Mouse (Mus musculus): ENCODE measurements around the gene Aoah. TPM values are rescaled to one million over a fixed set of nuclear protein-coding genes. Genes with fewer than 3 reads are reported as not detected.

Aoah gene
- polyA plus RNA-seq, 1 experiment from 2014 or later, result 0.98 TPM

DNA sequence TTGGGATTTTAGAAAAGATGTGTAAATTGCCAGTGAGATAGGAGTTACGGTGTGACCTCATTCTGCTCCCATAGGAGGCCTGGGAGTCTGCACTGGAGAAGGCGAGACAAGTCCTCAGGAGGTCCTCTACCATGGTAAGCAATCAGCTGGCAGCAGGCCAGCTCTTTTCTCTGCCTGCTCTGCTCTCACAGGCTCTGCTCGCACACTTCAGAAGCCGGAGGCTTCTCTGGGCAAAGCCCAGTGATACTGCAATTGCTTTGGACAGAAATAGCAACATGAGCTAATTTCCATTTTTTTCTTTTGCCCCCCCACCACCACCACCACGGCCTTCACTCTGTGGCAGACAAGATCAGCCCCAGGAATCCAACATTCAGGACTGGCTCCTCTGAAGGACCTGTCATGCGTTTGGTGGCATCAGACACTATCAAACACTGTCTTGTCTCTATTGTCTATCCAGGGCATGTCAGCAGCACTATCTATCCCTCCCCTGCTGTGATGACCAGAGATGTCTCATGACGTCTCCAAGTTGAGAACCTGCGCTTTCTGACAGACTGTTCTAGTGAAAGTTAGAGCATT lies 106.6 kb downstream of the Aoah start:
- peak; percentile 69 for ATAC-seq (ENCODE audit: low FRiP score, low TSS enrichment)
- no peak for TF ChIP-seq EP300 (optimal IDR thresholded peaks at IDR 0.05)
- TF ChIP-seq CTCF (IDR thresholded peaks at IDR 0.05; ENCODE audit: low read depth), result no peak
- H3K27ac ChIP-seq (replicated peaks), result no peak overlapping the region

DNA sequence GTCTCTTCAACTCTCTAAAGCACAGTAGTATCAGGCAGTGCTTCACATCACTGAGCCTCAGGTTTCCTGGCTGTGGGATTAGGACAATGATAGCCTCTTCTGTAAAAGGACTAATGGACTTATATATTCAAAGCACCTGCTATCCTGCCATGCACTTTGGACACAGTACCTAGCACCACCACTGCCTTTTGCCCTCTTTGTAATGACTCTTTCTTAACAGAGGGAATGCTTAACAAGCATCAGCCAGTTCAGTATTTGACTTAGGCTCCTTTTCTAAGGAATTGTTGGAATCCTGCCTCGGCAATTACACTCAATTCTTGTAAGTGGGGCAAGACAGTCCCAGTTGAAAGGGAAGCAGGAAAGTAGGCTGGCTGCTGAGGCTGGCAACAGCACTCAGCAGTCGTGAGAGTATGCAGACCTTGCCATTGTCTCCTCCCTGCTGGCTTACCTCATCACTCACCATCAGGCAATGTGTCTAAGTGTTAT lies 107.1 kb downstream of the Aoah start:
- H3K4me1 ChIP-seq (replicated peaks; ENCODE audit: control insufficient read depth, insufficient read depth), result no peaks in the 10 kb centered on the region
- DNase-seq (ENCODE audit: low spot score), result no peak
- no peaks in the 10 kb centered on the region for H3K36me3 ChIP-seq (ENCODE audit: control insufficient read depth, insufficient read depth, low read length)
- no peak overlapping the region for H3K4me3 ChIP-seq (ENCODE audit: low read depth, low read length)
- no peak overlapping the region for H3K9ac ChIP-seq (ENCODE audit: low read length)
- ATAC-seq (ENCODE audit: low FRiP score, low TSS enrichment), result no peak
- H3K9me3 ChIP-seq (ENCODE audit: control insufficient read depth, low read length), result no peaks in the 10 kb centered on the region
- H3K27me3 ChIP-seq (ENCODE audit: control insufficient read depth, insufficient read depth, low read length), result no peaks in the 10 kb centered on the region
- no peak for TF ChIP-seq CTCF (IDR thresholded peaks at IDR 0.05; ENCODE audit: low read depth)
- no peak for TF ChIP-seq EP300 (optimal IDR thresholded peaks at IDR 0.05)
- H3K4me2 ChIP-seq (replicated peaks; ENCODE audit: low read depth), result no peak overlapping the region
- no peak overlapping the region for H3K27ac ChIP-seq (replicated peaks)
- 15% methylated on average over 2 of the region's 2 CpGs for WGBS

More for the DNA sequence above, 106.6 kb downstream of the Aoah start:
- no peaks in the 10 kb centered on the region for H3K4me1 ChIP-seq (replicated peaks; ENCODE audit: control insufficient read depth, insufficient read depth)
- H3K9me3 ChIP-seq (ENCODE audit: control insufficient read depth, low read length), result no peaks in the 10 kb centered on the region
- no peaks in the 10 kb centered on the region for H3K36me3 ChIP-seq (ENCODE audit: control insufficient read depth, insufficient read depth, low read length)
- DNase-seq (ENCODE audit: low spot score), result peak; percentile 33
- no peak overlapping the region for H3K4me3 ChIP-seq (ENCODE audit: low read depth, low read length)
- H3K4me2 ChIP-seq (replicated peaks; ENCODE audit: low read depth), result no peak overlapping the region
- WGBS, result 45% methylated on average over 8 of the region's 8 CpGs
- no peaks in the 10 kb centered on the region for H3K27me3 ChIP-seq (ENCODE audit: control insufficient read depth, insufficient read depth, low read length)
- no peak overlapping the region for H3K9ac ChIP-seq (ENCODE audit: low read length)

DNA sequence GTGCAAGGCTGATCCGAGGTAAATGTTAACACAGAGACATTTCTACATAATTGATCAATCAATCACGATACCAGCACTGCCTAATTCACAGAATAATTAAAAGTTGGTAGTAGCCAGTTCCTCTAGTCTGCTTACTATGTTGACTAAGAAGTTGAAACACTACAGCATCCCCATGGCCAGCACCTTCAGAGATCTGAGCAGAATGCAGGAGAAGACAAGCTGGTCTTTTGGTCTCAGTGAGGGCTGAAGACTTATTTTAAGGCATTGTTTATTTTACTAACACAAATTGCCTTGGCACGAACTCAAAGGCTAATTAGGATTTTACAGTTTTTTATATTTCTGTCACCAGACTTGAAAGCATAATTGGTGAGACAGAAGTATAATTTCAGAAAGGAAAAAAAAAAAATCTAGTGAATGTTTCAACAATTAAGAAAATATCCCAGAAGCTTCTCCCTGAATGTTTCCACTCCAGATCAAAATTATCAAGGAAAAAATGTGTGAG lies 107.8 kb downstream of the Aoah start:
- H3K27ac ChIP-seq (replicated peaks), result no peak overlapping the region
- H3K9ac ChIP-seq (ENCODE audit: low read length), result no peak overlapping the region
- ATAC-seq (ENCODE audit: low FRiP score, low TSS enrichment) (no peak), DNase-seq (ENCODE audit: low spot score) (no peak)
- no peaks in the 10 kb centered on the region for H3K9me3 ChIP-seq (ENCODE audit: control insufficient read depth, low read length)
- TF ChIP-seq EP300 (optimal IDR thresholded peaks at IDR 0.05) (no peak), CTCF (IDR thresholded peaks at IDR 0.05; ENCODE audit: low read depth) (no peak)
- H3K4me1 ChIP-seq (replicated peaks; ENCODE audit: control insufficient read depth, insufficient read depth), result no peaks in the 10 kb centered on the region
- H3K27me3 ChIP-seq (ENCODE audit: control insufficient read depth, insufficient read depth, low read length), result no peaks in the 10 kb centered on the region
- H3K36me3 ChIP-seq (ENCODE audit: control insufficient read depth, insufficient read depth, low read length), result no peaks in the 10 kb centered on the region
- no peak overlapping the region for H3K4me3 ChIP-seq (ENCODE audit: low read depth, low read length)
- 31% methylated on average over 3 of the region's 3 CpGs for WGBS
- H3K4me2 ChIP-seq (replicated peaks; ENCODE audit: low read depth), result no peak overlapping the region

DNA sequence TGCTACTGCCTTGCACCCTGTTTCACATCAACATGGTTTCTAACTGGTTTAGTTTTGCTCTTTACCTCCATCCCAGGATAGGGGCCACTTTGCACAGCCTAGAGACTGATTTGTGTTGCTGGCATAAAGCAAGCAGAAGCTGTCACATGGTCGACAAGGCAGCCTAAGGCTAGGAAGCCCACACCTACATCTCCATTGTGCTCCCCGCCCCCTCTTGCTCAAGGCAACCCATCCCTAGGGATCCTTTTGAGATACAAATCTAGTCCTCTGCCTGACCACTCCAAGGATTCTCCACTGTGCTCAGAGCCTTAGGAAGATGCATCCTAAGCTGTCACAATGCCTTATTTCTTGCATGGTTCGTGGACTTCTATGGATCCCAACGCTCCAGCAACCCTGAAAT lies 110.2 kb downstream of the Aoah start:
- 76% methylated on average over 4 of the region's 4 CpGs for WGBS

DNA sequence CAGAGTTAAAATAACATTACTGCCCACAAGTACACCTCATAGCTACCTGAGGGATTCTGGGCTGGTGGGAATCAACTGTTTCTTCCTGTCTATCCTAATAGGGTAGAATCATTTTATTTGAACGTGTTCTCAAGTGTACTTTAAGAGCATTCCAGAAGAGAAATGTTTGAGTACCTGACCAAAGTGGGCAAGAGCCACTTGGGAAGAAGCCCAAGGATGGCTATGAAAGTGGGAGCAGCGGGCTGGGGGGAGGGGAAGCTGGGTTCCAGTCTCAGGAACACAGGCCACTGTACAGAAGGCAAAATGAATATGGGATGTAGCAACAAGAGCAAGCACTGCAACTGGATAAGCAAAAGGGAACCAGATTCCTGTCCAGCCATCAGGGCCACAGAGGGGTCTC lies 111.3 kb downstream of the Aoah start:
- no peaks in the 10 kb centered on the region for H3K4me1 ChIP-seq (replicated peaks; ENCODE audit: control insufficient read depth, insufficient read depth)
- ATAC-seq (ENCODE audit: low FRiP score, low TSS enrichment) (no peak), DNase-seq (ENCODE audit: low spot score) (no peak)
- H3K36me3 ChIP-seq (ENCODE audit: control insufficient read depth, insufficient read depth, low read length), result no peaks in the 10 kb centered on the region
- H3K9ac ChIP-seq (ENCODE audit: low read length), result no peak overlapping the region
- H3K4me2 ChIP-seq (replicated peaks; ENCODE audit: low read depth), result no peak overlapping the region
- no peaks in the 10 kb centered on the region for H3K27me3 ChIP-seq (ENCODE audit: control insufficient read depth, insufficient read depth, low read length)
- 63% methylated on average over 2 of the region's 2 CpGs for WGBS
- no peaks in the 10 kb centered on the region for H3K9me3 ChIP-seq (ENCODE audit: control insufficient read depth, low read length)
- no peak for TF ChIP-seq EP300 (optimal IDR thresholded peaks at IDR 0.05)
- TF ChIP-seq CTCF (IDR thresholded peaks at IDR 0.05; ENCODE audit: low read depth), result no peak
- no peak overlapping the region for H3K4me3 ChIP-seq (ENCODE audit: low read depth, low read length)
- H3K27ac ChIP-seq (replicated peaks), result no peak overlapping the region

More for the DNA sequence above, 110.2 kb downstream of the Aoah start:
- Histone ChIP-seq H3K27me3 (ENCODE audit: control insufficient read depth, insufficient read depth, low read length) (no peaks in the 10 kb centered on the region), H3K4me3 (ENCODE audit: low read depth, low read length) (no peak overlapping the region), H3K4me2 (replicated peaks; ENCODE audit: low read depth) (no peak overlapping the region), H3K36me3 (ENCODE audit: control insufficient read depth, insufficient read depth, low read length) (no peaks in the 10 kb centered on the region), H3K9ac (ENCODE audit: low read length) (no peak overlapping the region), H3K4me1 (replicated peaks; ENCODE audit: control insufficient read depth, insufficient read depth) (no peaks in the 10 kb centered on the region), H3K9me3 (ENCODE audit: control insufficient read depth, low read length) (no peaks in the 10 kb centered on the region), H3K27ac (replicated peaks) (no peak overlapping the region)
- no peak for TF ChIP-seq EP300 (optimal IDR thresholded peaks at IDR 0.05)
- ATAC-seq (ENCODE audit: low FRiP score, low TSS enrichment) (no peak), DNase-seq (ENCODE audit: low spot score) (no peak)

DNA sequence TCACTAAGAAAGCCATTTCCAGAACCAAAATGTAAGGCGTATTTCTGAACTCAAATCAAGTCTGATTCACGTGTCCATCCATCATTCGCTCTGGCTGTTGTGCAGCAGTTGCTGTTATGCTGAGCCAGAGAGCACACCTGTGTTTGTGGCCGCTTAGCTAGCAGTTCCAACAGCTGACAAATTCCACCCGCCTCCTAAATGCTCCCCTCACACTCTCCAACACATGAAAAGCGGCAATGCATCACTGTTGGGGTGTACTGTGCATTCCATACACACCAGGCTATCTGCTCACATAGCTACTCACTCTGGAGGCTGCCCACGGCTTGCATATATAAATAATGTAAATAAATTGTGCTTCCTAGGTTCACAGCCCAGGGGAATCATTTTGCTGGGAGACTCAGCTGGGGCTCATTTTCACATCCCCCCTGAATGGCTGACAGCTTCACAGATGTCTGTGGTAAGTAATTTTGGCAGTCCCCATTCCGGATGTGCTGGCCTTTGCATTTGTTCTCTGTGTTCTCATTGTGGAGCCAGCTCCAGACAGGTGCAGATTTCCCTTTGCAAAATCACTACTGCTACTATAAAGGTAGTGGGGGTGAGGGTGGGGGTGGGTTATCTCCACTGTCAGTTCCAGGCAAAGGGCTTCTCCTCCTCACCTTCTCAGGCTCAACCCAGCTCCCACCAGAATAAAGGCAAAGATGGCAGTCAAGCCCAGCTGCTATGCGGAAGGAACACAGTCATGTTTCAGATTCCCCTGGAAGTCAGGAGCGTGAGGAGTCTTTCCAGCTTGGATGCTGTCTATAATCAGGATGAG lies 123.0 kb downstream of the Aoah start:
- no peak for ATAC-seq (ENCODE audit: low FRiP score, low TSS enrichment)
- Histone ChIP-seq H3K4me2 (replicated peaks; ENCODE audit: low read depth) (no peak overlapping the region), H3K4me1 (replicated peaks; ENCODE audit: control insufficient read depth, insufficient read depth) (no peaks in the 10 kb centered on the region), H3K4me3 (ENCODE audit: low read depth, low read length) (no peak overlapping the region), H3K9me3 (ENCODE audit: control insufficient read depth, low read length) (no peaks in the 10 kb centered on the region), H3K36me3 (ENCODE audit: control insufficient read depth, insufficient read depth, low read length) (no peaks in the 10 kb centered on the region), H3K27me3 (ENCODE audit: control insufficient read depth, insufficient read depth, low read length) (no peaks in the 10 kb centered on the region), H3K9ac (ENCODE audit: low read length) (no peak overlapping the region), H3K27ac (replicated peaks) (no peak overlapping the region)
- DNase-seq (ENCODE audit: low spot score), result no peak
- TF ChIP-seq CTCF (IDR thresholded peaks at IDR 0.05; ENCODE audit: low read depth), result no peak
- no peak for TF ChIP-seq EP300 (optimal IDR thresholded peaks at IDR 0.05)
- 57% methylated on average over 10 of the region's 10 CpGs for WGBS

Data from stomach, postnatal 0 days (tissue).